Mouse (Mus musculus) lung, postnatal 0 days (tissue): ENCODE data around the gene Hist1h1d. TPM values are rescaled to one million over a fixed set of nuclear protein-coding genes. Genes with fewer than 3 reads are reported as not detected.
A peak's percentile ranks its signal among the peaks of the same experiment; 100 is the strongest.

Source experiments
- ATAC-seq: fragments of 200-750 bp; cut with Nextera tagmentation; 2 replicates; pipeline ENCODE4 v1.8.0; 2017; ENCODE audit warnings: moderate library complexity
- DNase-seq: peaks from one replicate; pipeline ENCODE4 v3.0.0-alpha.2; 2016; ENCODE audit warnings: low spot score
- H3K27ac ChIP-seq: fragments of 300-500 bp; sonication (generic); 2 replicates; pipeline ENCODE4 v1.5.1; 2014; ENCODE audit warnings: antibody characterized with exemption, mild to moderate bottlenecking, low read length, mixed read lengths
- H3K27me3 ChIP-seq: fragments of 300-500 bp; sonication (generic); replicated peaks from 2 replicates; pipeline ENCODE4 v1.6.1; 2014; ENCODE audit warnings: low read length, mixed read lengths; ENCODE audit not compliant: insufficient read depth
- H3K36me3 ChIP-seq: fragments of 300-500 bp; sonication (generic); 2 replicates; pipeline ENCODE4 v1.6.1; 2014; ENCODE audit warnings: low read length, mixed read lengths; ENCODE audit not compliant: insufficient read depth
- H3K4me1 ChIP-seq: fragments of 300-500 bp; sonication (generic); 2 replicates; pipeline ENCODE4 v1.6.1; 2014; ENCODE audit warnings: antibody characterized with exemption, low read depth, low read length, mixed read lengths; ENCODE audit not compliant: insufficient read depth
- H3K4me2 ChIP-seq: fragments of 300-500 bp; sonication (generic); replicated peaks from 2 replicates; pipeline ENCODE4 v1.6.1; 2014; ENCODE audit warnings: low read depth, mild to moderate bottlenecking, low read length, moderate library complexity, mixed read lengths
- H3K4me3 ChIP-seq: fragments of 300-500 bp; sonication (generic); 2 replicates; pipeline ENCODE4 v1.5.1; 2014; ENCODE audit warnings: low read depth, low read length
- H3K9ac ChIP-seq: fragments of 300-500 bp; sonication (generic); replicated peaks from 2 replicates; pipeline ENCODE4 v1.6.1; 2014; ENCODE audit warnings: low read depth, mild to moderate bottlenecking
- H3K9me3 ChIP-seq: fragments of 300-500 bp; sonication (generic); 2 replicates; pipeline ENCODE4 v1.6.1; 2016; ENCODE audit warnings: low read length, mixed read lengths
- CTCF ChIP-seq: IDR thresholded peaks from 2 replicates; pipeline ENCODE4 v1.5.1; 2016; ENCODE audit warnings: antibody characterized with exemption, mild to moderate bottlenecking
- EP300 ChIP-seq: IDR thresholded peaks from 2 replicates; pipeline ENCODE4 v1.6.1; 2016; ENCODE audit warnings: antibody characterized with exemption, mild to moderate bottlenecking, control low read depth
- WGBS: fragments of 180-500 bp; shearing (Covaris S2); extraction: QIAGEN DNeasy Blood & Tissue Kit; methylation state at CpG from one replicate; pipeline ENCODE4 v1.1.7; 2014; 5-methylcytosine and 5-hydroxymethylcytosine counted together
- polyA plus RNA-seq: library from polyadenylated mRNA; unstranded; fragments of >200 nt; fragmentation: Nextera tagmentation; extraction: Ambion mirVana; gene quantifications from 2 replicates; pipeline ENCODE4 v1.2.1, GENCODE M21; 2015

Gene Hist1h1d
- polyA plus RNA-seq, result 0.11 TPM in 2 replicates

DNA sequence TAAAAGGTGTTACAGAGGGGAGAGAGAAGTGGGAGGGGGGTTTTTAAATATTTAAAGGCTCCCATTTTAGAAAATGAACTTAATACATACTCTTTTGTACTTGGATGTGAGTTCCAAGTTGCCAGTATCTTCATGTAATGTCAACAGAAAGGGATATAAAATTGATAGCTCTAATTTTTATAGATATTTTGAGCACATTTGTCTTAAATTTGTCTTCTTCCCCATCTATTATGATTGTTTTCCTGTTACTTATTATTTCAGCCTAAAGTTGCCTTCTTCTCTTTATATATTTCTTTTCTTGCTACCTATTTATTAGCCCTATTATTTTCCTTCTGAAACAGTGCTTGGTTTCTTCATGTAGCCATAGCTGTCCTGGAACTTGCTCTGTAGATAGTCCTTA lies at the start of gene Hist1h1d:
TSS of gene Hist1h1d (plus strand) at position 301 of the 400 bp plus-strand sequence.
- Histone ChIP-seq H3K27ac (peak within 1 kb of the TSS; percentile 94; the same call in 1 of the 2 replicates), H3K4me1 (no peaks in the 10 kb centered on the region), H3K27me3 (no peaks in the 10 kb centered on the region), H3K4me3 (0 out of 2 replicates have a peak within 1 kb of the TSS, but pooled peaks have one; percentile 56), H3K9ac (no peak within 1 kb of the TSS), H3K4me2 (peak within 1 kb of the TSS; percentile 98; the same call in 1 of the 2 replicates), H3K36me3 (no peaks in the 10 kb centered on the region), H3K9me3 (no peaks in the 10 kb centered on the region)
- no peak for TF ChIP-seq EP300
- no peak for TF ChIP-seq CTCF
- no peak for ATAC-seq
- no peak for DNase-seq

GRCm38 (mm10) chr13:23503797-23504196 lies 49.3 kb upstream of the Hist1h1d start:
- TF ChIP-seq CTCF (no peak), EP300 (no peak)
- Histone ChIP-seq H3K9me3 (no peaks in the 10 kb centered on the region), H3K4me1 (no peaks in the 10 kb centered on the region), H3K4me2 (no peak overlapping the region), H3K27me3 (no peaks in the 10 kb centered on the region), H3K27ac (no peak overlapping the region), H3K4me3 (no peak overlapping the region), H3K36me3 (no peaks in the 10 kb centered on the region), H3K9ac (no peak overlapping the region)
- 6% methylated on average over 9 of the region's 9 CpGs for WGBS
- ATAC-seq (no peak), DNase-seq (peak; percentile 44)

- Histone ChIP-seq H3K9ac (no peak overlapping the region), H3K4me3 (no peak overlapping the region), H3K27me3 (no peaks in the 10 kb centered on the region), H3K4me1 (no peaks in the 10 kb centered on the region), H3K27ac (no peak overlapping the region), H3K36me3 (no peaks in the 10 kb centered on the region), H3K4me2 (no peak overlapping the region; the same call in 1 of the 2 replicates), H3K9me3 (no peaks in the 10 kb centered on the region)
- TF ChIP-seq EP300, result no peak
- TF ChIP-seq CTCF, result no peak
- ATAC-seq (no peak), DNase-seq (no peak)
- WGBS, result 21% methylated on average over 14 of the region's 14 CpGs
Observed at GRCm38 (mm10) chr13:23505662-23506345, 47.3 kb upstream of the Hist1h1d start.

DNA sequence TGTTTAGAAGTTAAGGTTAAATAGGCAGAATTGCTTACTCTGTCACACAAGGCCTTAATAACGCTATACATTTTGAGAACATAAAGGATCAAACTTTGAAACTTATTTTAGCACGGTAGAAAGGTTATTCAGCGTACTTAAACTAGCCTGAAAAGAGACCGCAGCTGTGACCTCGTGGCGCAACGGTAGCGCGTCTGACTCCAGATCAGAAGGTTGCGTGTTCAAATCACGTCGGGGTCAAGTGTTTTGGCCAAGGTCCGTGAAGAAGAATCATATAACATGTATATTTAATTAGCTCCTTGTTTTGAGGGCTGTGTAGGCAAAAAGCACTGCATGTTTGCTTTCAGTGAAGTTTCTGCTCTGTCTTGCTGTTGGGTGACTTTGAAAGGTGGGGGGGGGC lies 46.7 kb upstream of the Hist1h1d start:
- no peaks in the 10 kb centered on the region for H3K36me3 ChIP-seq
- ATAC-seq (no peak), DNase-seq (peak; percentile 33)
- H3K4me2 ChIP-seq, result no peak overlapping the region; the same call in 1 of the 2 replicates
- H3K27me3 ChIP-seq, result no peaks in the 10 kb centered on the region
- no peak overlapping the region for H3K4me3 ChIP-seq
- no peak for TF ChIP-seq CTCF
- no peak for TF ChIP-seq EP300
- H3K9ac ChIP-seq, result no peak overlapping the region
- H3K9me3 ChIP-seq, result no peaks in the 10 kb centered on the region
- H3K4me1 ChIP-seq, result no peaks in the 10 kb centered on the region
- H3K27ac ChIP-seq, result no peak overlapping the region
- 18% methylated on average over 13 of the region's 13 CpGs for WGBS

DNA sequence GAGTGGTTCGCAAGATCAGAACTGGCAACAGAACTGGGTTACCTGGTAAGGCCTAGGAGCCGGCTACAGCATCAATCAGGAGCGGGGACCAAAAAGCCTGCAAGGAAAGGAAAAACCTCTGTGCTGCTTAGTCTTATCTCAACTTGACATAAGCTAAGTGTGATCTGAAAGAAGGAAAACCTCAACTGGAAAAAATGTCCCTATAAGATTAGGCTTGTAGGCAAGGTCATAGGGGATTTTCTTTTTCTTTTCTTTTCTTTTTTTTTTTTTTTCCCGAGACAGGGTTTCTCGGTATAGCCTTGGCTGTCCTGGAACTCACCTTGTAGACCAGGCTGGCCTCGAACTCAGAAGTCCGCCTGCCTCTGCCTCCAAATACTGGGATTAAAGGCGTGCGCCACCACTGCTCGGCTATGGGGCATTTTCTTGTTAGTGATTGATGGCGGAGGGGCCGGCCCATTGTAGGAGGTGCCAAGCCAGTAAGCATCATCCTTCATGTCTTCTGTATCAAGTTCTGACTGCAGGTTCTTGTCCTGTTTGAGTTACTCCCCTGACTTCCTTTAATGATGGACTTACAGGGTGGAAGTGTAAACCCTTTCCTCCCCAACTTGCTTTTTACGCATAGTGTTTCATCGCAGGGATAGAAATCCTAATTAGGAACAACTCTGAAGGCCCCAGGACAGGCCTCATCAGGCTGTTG lies 46.1 kb upstream of the Hist1h1d start:
- H3K27ac ChIP-seq, result no peak overlapping the region
- no peak overlapping the region for H3K4me3 ChIP-seq
- TF ChIP-seq CTCF (no peak), EP300 (no peak)
- DNase-seq (no peak), ATAC-seq (no peak)
- no peak overlapping the region for H3K4me2 ChIP-seq
- 38% methylated on average over 14 of the region's 14 CpGs for WGBS
- H3K9ac ChIP-seq, result no peak overlapping the region
- H3K27me3 ChIP-seq, result no peaks in the 10 kb centered on the region
- H3K36me3 ChIP-seq, result no peaks in the 10 kb centered on the region
- H3K9me3 ChIP-seq, result no peaks in the 10 kb centered on the region
- H3K4me1 ChIP-seq, result no peaks in the 10 kb centered on the region

GRCm38 (mm10) chr13:23510127-23510526 lies 42.9 kb upstream of the Hist1h1d start:
- Histone ChIP-seq H3K4me3 (no peak overlapping the region), H3K4me2 (no peak overlapping the region), H3K4me1 (no peaks in the 10 kb centered on the region), H3K27me3 (no peaks in the 10 kb centered on the region), H3K27ac (no peak overlapping the region), H3K36me3 (no peaks in the 10 kb centered on the region), H3K9me3 (no peaks in the 10 kb centered on the region), H3K9ac (no peak overlapping the region)
- ATAC-seq, result no peak
- WGBS, result 37% methylated on average over 1 of the region's 1 CpGs
- DNase-seq, result no peak
- TF ChIP-seq EP300 (no peak), CTCF (no peak)
